Mouse (Mus musculus) bone marrow macrophage, adult 2 months (primary cell): Measurements from ENCODE around the gene Emp3. TPM values are rescaled to one million over a fixed set of nuclear protein-coding genes. Genes with fewer than 3 reads are reported as not detected.

Source experiments
- H3K27ac ChIP-seq: 2 replicates; pipeline ENCODE4 v1.5.1; 2012; ENCODE audit warnings: low read depth, low read length; ENCODE audit not compliant: insufficient read depth
- H3K4me1 ChIP-seq: 2 replicates; pipeline ENCODE4 v1.6.1; 2012; ENCODE audit warnings: low read length; ENCODE audit not compliant: control insufficient read depth, insufficient read depth
- H3K4me3 ChIP-seq: 2 replicates; pipeline ENCODE4 v1.5.1; 2012; ENCODE audit warnings: mild to moderate bottlenecking, low read length, moderate library complexity; ENCODE audit not compliant: insufficient read depth
- CTCF ChIP-seq: IDR thresholded peaks from 2 replicates; pipeline ENCODE4 v1.5.1; 2012; ENCODE audit warnings: low read depth, mild to moderate bottlenecking, low read length, moderate library complexity
- POLR2A ChIP-seq: IDR thresholded peaks from 2 replicates; pipeline ENCODE4 v1.6.1; 2012; ENCODE audit warnings: mild to moderate bottlenecking, low read depth, low read length, borderline replicate concordance
- polyA plus RNA-seq: library from polyadenylated mRNA; stranded (reverse); fragments of >200 nt; gene quantifications from 2 replicates; pipeline ENCODE4 v1.2.4, GENCODE M21; 2012; ENCODE audit not compliant: missing spikeins, insufficient read depth, insufficient read length

Emp3 gene
- polyA plus RNA-seq, 1 experiment, result 697 TPM

DNA sequence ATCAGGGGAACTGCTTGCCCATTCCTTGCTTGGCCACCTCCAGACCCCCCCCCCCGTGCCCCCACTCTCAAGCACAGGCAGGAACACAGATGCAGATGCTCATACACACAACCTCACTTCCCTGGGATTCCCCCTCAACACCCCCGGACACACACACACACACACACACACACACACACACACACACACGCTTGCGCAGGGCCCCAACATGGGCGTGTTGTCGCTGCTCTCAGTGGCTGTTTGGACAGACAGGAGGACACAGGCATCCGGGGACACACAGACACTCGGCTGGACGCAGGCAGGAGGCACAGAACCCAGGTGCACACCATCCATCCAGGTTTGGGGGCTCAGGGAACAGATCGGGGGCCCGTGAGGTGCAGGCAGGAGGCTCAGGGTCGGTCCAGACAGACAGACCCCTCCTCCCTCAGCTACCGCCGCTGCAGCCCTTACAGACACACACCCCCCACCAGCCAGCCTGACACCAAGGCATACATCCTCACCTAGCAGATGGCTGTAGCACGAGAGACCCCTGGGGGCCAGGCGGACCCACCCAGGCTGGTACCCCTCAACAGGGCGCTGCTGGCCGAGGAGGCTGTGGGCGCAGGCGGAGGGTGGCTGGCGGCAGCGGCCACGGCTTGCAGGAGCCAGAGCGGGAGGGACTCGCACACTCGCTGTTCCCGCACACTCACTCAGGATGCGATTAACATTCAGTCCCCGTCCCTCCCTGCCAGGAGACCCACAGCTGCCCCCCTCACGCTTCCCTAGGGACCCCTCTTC lies 50.7 kb downstream of the Emp3 start:
- Histone ChIP-seq H3K4me3 (no peak overlapping the region), H3K4me1 (peaks cover 6% of the 10 kb centered on the region)
- TF ChIP-seq POLR2A, result no peak
- TF ChIP-seq CTCF, result no peak

DNA sequence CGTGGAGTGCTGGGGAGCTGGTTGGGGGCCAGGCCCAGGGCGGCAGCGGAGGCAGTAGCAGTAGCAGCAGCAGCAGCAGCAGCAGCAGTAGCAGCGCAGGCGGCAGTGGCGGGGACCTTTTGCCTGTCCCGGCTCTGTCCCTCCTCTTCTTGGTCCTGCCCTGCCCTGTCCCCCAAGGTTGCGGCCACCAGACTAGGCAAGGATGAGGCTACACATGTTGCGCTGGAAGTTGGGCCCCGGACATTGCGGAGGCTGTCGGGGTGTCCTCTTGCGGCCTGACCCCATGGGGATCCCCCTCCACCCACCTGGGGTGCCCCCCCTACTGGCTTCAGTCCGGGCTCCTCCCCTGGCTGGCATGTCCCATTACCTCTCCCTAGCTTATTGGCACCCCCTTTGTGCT lies 51.4 kb downstream of the Emp3 start:
- Histone ChIP-seq H3K4me3 (no peak overlapping the region), H3K27ac (no peak overlapping the region), H3K4me1 (peaks cover 6% of the 10 kb centered on the region)
- TF ChIP-seq CTCF (no peak), POLR2A (no peak)

More for the DNA sequence above, 50.7 kb downstream of the Emp3 start:
- no peak overlapping the region for H3K27ac ChIP-seq

DNA sequence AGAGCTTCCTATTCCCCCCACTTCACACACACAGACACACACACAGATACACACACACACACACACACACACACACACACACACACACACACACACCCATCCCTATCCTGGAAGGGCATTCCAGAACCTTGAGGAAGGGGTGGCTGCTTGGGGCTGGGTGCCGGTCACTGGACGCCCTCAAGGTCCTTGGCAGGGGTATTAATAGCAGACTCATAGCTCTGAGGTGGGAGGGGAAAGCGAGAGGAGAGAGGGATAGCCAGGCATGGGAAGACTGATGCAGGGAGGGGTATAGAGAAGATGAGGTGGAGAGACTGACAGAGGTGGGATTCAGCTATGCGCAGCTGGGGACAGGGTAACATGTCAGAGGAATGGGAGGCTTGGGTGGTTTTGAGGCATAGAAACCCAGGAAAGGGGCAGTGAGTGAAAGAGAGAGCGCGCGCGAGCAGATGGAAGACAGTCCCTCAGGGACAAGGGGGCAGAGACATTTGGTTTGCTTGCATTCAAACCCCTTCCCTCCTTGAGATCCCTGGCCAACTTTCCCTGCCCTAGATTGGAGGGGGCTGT lies 52.0 kb downstream of the Emp3 start:
- no peak overlapping the region for H3K4me3 ChIP-seq
- TF ChIP-seq POLR2A, result no peak
- TF ChIP-seq CTCF, result no peak
- H3K27ac ChIP-seq, result no peak overlapping the region
- peaks cover 5% of the 10 kb centered on the region for H3K4me1 ChIP-seq

Other genes starting within 250 kb of the Emp3 start
- gene Ntn5, start 237.4 kb downstream of the Emp3 start, polyA plus RNA-seq, result not detected in 2 replicates
- gene Sec1, start 227.0 kb downstream of the Emp3 start, polyA plus RNA-seq, result not detected in 2 replicates
- 1.3 and 1.9 TPM in 2 replicates for gene Car11, start 221.6 kb downstream of the Emp3 start, polyA plus RNA-seq
- 85.2 and 85.6 TPM in 2 replicates for gene Dbp, start 216.3 kb downstream of the Emp3 start, polyA plus RNA-seq
- 802 and 833 TPM in 2 replicates for gene Rpl18, start 205.9 kb downstream of the Emp3 start, polyA plus RNA-seq
- 51.2 and 56.1 TPM in 2 replicates for gene Sphk2, start 203.4 kb downstream of the Emp3 start, polyA plus RNA-seq
- gene Fam83e, start 200.2 kb downstream of the Emp3 start, polyA plus RNA-seq, result not detected in 2 replicates
- gene Spaca4, start 195.6 kb downstream of the Emp3 start, polyA plus RNA-seq, result not detected in 2 replicates
- 0.16 TPM in 1 of 2 replicates, not detected in the other for gene Lmtk3, start 137.7 kb downstream of the Emp3 start, polyA plus RNA-seq
- gene Sult2b1, start 136.7 kb downstream of the Emp3 start, polyA plus RNA-seq, result 1.5 TPM in 1 of 2 replicates, not detected in the other
- gene Cyth2, start 106.8 kb downstream of the Emp3 start, polyA plus RNA-seq, result 63.7 and 68.8 TPM in 2 replicates
- gene Kcnj14, start 96.6 kb downstream of the Emp3 start, polyA plus RNA-seq, result not detected in 2 replicates
- 4.4 and 4.9 TPM in 2 replicates for gene Grwd1, start 90.5 kb downstream of the Emp3 start, polyA plus RNA-seq
- gene Kdelr1, start 48.6 kb downstream of the Emp3 start, polyA plus RNA-seq, result 169 and 174 TPM in 2 replicates
- 0.24 and 0.34 TPM in 2 replicates for gene Grin2d, start 43.0 kb downstream of the Emp3 start, polyA plus RNA-seq
- gene Syngr4, start 24.7 kb downstream of the Emp3 start, polyA plus RNA-seq, result 1.1 TPM in 1 of 2 replicates, not detected in the other
- 15.1 and 18.9 TPM in 2 replicates for gene Tmem143, start 24.5 kb downstream of the Emp3 start, polyA plus RNA-seq
- gene Ccdc114, start 2.7 kb upstream of the Emp3 start, polyA plus RNA-seq, result 3.2 and 3.9 TPM in 2 replicates
- not detected in 2 replicates for gene Abcc6, start 108.9 kb upstream of the Emp3 start, polyA plus RNA-seq
- gene Nomo1, start 112.3 kb upstream of the Emp3 start, polyA plus RNA-seq, result 15.6 and 16.8 TPM in 2 replicates
- not detected in 2 replicates for gene Kcnj11, start 179.4 kb upstream of the Emp3 start, polyA plus RNA-seq